Mouse (Mus musculus) kidney, postnatal 0 days (tissue): ENCODE data around the gene Aoc2. TPM values are rescaled to one million over a fixed set of nuclear protein-coding genes. Genes with fewer than 3 reads are reported as not detected.

ENCODE experiments used
- ATAC-seq: fragments of 200-750 bp; cut with Nextera tagmentation; replicated peaks from 2 replicates; pipeline ENCODE4 v1.8.0; 2017; ENCODE audit warnings: low read depth, moderate number of reproducible peaks, moderate TSS enrichment, moderate library complexity; ENCODE audit not compliant: low FRiP score
- DNase-seq: peaks from one replicate; pipeline ENCODE4 v3.0.0-alpha.2; 2016; ENCODE audit warnings: low spot score
- H3K27ac ChIP-seq: fragments of 300-500 bp; sonication (generic); 2 replicates; pipeline ENCODE4 v1.5.1; 2014; ENCODE audit warnings: mild to moderate bottlenecking
- H3K27me3 ChIP-seq: fragments of 300-500 bp; sonication (generic); 2 replicates; pipeline ENCODE4 v1.6.1; 2014; ENCODE audit warnings: low read length, mixed read lengths; ENCODE audit not compliant: insufficient read depth
- H3K36me3 ChIP-seq: fragments of 300-500 bp; sonication (generic); 2 replicates; pipeline ENCODE4 v1.6.1; 2014; ENCODE audit warnings: low read length, mixed read lengths; ENCODE audit not compliant: insufficient read depth
- H3K4me1 ChIP-seq: fragments of 300-500 bp; sonication (generic); replicated peaks from 2 replicates; pipeline ENCODE4 v1.6.1; 2014; ENCODE audit warnings: antibody characterized with exemption, low read length, mixed read lengths; ENCODE audit not compliant: insufficient read depth
- H3K4me2 ChIP-seq: fragments of 300-500 bp; sonication (generic); 2 replicates; pipeline ENCODE4 v1.6.1; 2014; ENCODE audit warnings: mild to moderate bottlenecking, low read length, moderate library complexity, mixed read lengths
- H3K4me3 ChIP-seq: fragments of 300-500 bp; sonication (generic); replicated peaks from 2 replicates; pipeline ENCODE4 v1.5.1; 2014; ENCODE audit warnings: low read depth, low read length
- H3K9ac ChIP-seq: fragments of 300-500 bp; sonication (generic); 2 replicates; pipeline ENCODE4 v1.6.1; 2014; ENCODE audit warnings: low read depth, low read length
- H3K9me3 ChIP-seq: fragments of 300-500 bp; sonication (generic); replicated peaks from 2 replicates; pipeline ENCODE4 v1.6.1; 2016; ENCODE audit warnings: low read length, inconsistent platforms, mixed read lengths
- CTCF ChIP-seq: IDR thresholded peaks from 2 replicates; pipeline ENCODE4 v1.5.1; 2016; ENCODE audit warnings: antibody characterized with exemption, low read depth, mild to moderate bottlenecking, moderate library complexity
- WGBS: fragments of 180-500 bp; shearing (Covaris S2); extraction: QIAGEN DNeasy Blood & Tissue Kit; methylation state at CpG from one replicate; pipeline ENCODE4 v1.1.7; 2014; 5-methylcytosine and 5-hydroxymethylcytosine counted together
- polyA plus RNA-seq: library from polyadenylated mRNA; unstranded; fragments of >200 nt; fragmentation: Nextera tagmentation; extraction: Ambion mirVana; gene quantifications from 2 replicates; pipeline ENCODE4 v1.2.1, GENCODE M21; 2015

The Aoc2 gene
- polyA plus RNA-seq, 1 experiment from 2014 or later: 0.58 TPM

DNA sequence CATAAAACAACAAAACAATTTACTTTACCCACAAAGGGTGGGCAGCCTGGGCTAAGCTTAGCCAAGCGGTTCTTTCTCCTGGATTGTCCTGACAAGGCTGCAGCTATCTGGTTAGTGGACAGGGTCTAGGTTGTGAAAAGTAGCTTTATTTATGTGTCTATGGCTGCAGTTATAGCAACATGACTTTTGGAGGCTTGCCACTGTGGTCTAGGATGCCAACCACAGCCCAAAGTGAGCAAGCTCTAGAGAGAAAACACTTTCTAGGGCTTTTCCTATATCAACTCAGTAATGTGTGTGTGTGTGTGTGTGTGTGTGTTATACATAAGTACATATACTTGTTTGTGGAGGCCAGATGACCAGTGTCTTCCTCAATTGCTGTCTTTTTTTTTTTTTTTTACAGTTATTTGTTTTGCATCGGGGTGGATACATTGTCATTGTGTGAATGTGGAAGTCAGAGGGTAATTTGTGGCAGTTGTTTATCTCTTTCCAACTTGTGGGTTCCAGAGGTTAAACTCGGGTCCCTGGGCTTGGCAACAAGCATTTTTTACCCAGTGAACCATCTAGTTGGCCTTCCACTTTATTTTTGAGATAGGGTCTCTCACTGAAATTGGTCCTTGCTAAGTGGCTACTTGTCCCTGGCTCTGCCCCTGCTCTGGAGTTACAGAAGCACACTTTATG, 32.8 kb downstream of the Aoc2 start:
- no peaks in the 10 kb centered on the region for H3K27me3 ChIP-seq
- no peak for TF ChIP-seq CTCF
- no peak for DNase-seq
- no peak overlapping the region for H3K4me2 ChIP-seq
- ATAC-seq: no peak
- H3K27ac ChIP-seq: no peak overlapping the region
- WGBS: 70% methylated on average over 3 of the region's 3 CpGs
- H3K4me1 ChIP-seq: 0 out of 2 replicates have a peak, but pooled peaks cover 13% of the 10 kb centered on the region
- H3K9ac ChIP-seq: no peak overlapping the region
- H3K9me3 ChIP-seq: no peaks in the 10 kb centered on the region
- H3K4me3 ChIP-seq: no peak overlapping the region
- H3K36me3 ChIP-seq: no peaks in the 10 kb centered on the region

DNA sequence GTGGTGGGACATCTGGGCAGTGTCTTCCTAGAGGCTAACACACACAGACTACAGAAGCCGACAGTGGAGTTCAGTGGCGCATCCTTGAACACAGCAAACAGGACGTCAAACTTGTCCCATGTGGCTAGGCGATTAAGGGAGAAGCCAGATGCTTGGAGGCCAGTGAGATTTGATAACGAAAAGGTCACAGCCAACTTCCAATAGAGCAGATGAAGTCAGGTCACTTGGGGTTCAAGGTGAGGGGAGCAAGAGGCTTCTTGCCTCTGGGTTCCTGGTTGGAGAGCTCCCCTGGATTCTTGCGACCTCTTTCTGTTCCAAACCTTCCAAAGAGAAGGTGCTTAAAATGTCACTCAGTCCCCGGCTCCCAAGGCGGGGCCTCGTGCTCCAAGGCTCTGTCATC, 34.9 kb downstream of the Aoc2 start:
- ATAC-seq: no peak
- no peak for TF ChIP-seq CTCF
- no peaks in the 10 kb centered on the region for H3K36me3 ChIP-seq
- no peak overlapping the region for H3K4me3 ChIP-seq
- 54% methylated on average over 9 of the region's 9 CpGs for WGBS
- H3K27ac ChIP-seq: peak overlapping the region; percentile 84
- H3K27me3 ChIP-seq: no peaks in the 10 kb centered on the region
- no peak overlapping the region for H3K4me2 ChIP-seq
- H3K9ac ChIP-seq: no peak overlapping the region
- no peak for DNase-seq
- no peaks in the 10 kb centered on the region for H3K9me3 ChIP-seq
- 0 out of 2 replicates have a peak, but pooled peaks cover 18% of the 10 kb centered on the region for H3K4me1 ChIP-seq

DNA sequence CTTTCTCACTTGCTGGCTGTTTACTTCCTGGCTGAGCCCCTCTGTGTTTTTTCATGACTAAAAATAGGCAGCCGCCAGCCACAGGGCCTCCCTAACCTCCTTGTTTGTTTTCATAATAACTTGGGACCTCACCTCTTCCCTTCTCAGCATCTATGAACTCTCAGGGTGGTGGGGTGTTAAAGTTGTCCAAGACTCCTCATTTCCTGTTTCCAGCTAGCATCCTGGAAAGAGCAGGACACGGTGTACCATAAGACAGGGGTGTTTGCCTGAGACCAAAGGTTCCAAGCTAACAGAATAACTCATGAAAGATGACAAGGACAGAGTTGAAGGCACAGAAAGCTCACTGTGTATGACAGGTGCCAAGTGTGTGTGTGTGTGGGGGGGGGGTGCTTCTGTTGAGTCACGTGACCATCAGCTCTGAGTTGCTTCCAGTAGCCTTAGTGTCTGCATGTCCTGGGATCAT, 35.8 kb downstream of the Aoc2 start:
- WGBS: 33% methylated on average over 3 of the region's 3 CpGs
- TF ChIP-seq CTCF: no peak
- Histone ChIP-seq H3K4me3 (no peak overlapping the region), H3K36me3 (no peaks in the 10 kb centered on the region), H3K9me3 (no peaks in the 10 kb centered on the region), H3K4me1 (0 out of 2 replicates have a peak, but pooled peaks cover 18% of the 10 kb centered on the region), H3K27me3 (no peaks in the 10 kb centered on the region), H3K4me2 (no peak overlapping the region), H3K9ac (no peak overlapping the region), H3K27ac (peak overlapping the region; percentile 84)
- ATAC-seq: peak; percentile 12; the same call in 1 of the 2 replicates
- peak; percentile 72 for DNase-seq

DNA sequence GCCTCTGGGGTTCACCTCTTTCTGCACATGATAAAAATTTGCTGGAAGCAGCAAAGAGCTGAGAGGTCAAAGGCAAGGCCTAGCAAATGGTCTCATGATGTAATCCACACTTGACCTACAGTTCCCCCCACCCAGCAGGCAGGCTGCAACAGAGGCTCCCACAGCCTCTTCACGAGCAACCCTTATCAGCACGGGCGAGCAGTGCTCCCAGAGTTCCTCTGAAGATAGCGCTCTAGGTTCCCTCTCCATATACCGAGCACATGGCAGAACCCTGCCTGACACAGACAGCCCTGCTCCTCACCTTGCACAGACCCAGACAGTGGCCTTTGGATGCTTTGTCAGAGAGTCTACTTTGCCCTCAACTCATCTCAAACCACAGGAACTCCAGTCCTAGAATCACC, 39.7 kb downstream of the Aoc2 start:
- Histone ChIP-seq H3K9ac (no peak overlapping the region), H3K4me2 (no peak overlapping the region), H3K36me3 (no peaks in the 10 kb centered on the region), H3K4me3 (no peak overlapping the region), H3K27me3 (no peaks in the 10 kb centered on the region), H3K9me3 (no peaks in the 10 kb centered on the region), H3K27ac (peak overlapping the region; percentile 66), H3K4me1 (0 out of 2 replicates have a peak, but pooled peaks cover 18% of the 10 kb centered on the region)
- peak; percentile 58 for ATAC-seq
- TF ChIP-seq CTCF: no peak
- no peak for DNase-seq
- WGBS: 86% methylated on average over 5 of the region's 5 CpGs

DNA sequence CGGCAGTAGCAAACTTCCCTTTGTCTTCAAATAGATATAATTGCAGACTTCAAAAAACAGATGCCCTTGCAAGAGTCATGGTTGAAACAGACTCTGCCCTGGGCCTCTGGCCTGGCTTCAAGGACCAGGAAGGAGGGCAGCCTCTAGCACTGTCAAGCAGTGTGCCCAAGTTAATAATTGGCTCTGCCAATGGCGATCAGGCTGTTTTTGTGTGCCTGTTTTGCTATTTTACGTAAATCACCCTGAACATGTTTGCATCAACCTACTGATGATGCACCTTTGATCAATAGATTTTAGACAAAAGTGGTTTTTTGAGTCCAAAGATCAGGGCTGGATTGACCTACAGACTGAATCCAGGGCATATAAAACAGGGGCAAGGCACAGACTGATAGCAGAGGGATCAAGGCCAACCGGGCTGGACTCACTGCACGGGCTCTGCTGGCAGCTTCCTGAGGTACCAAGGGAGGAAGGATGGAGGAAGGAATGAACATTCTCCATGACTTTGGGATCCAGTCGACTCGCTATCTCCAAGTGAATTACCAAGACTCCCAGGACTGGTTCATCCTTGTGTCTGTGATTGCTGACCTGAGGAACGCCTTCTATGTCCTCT, 42.6 kb downstream of the Aoc2 start, which contains the start of gene G6pc:
G6pc (plus strand) TSS at position 236 of the 610 bp plus-strand sequence.
- 80% methylated on average over 8 of the region's 8 CpGs for WGBS
- H3K4me3 ChIP-seq: no peak within 1 kb of the TSS
- H3K4me2 ChIP-seq: 0 out of 2 replicates have a peak within 1 kb of the TSS, but pooled peaks have one; percentile 8
- no peak for TF ChIP-seq CTCF
- no peaks in the 10 kb centered on the region for H3K9me3 ChIP-seq
- no peaks in the 10 kb centered on the region for H3K36me3 ChIP-seq
- no peaks in the 10 kb centered on the region for H3K27me3 ChIP-seq
- no peak within 1 kb of the TSS for H3K9ac ChIP-seq
- ATAC-seq (no peak), DNase-seq (no peak)
- peak within 1 kb of the TSS; percentile 2; the same call in 1 of the 2 replicates for H3K27ac ChIP-seq
- 0 out of 2 replicates have a peak, but pooled peaks cover 5% of the 10 kb centered on the region for H3K4me1 ChIP-seq

DNA sequence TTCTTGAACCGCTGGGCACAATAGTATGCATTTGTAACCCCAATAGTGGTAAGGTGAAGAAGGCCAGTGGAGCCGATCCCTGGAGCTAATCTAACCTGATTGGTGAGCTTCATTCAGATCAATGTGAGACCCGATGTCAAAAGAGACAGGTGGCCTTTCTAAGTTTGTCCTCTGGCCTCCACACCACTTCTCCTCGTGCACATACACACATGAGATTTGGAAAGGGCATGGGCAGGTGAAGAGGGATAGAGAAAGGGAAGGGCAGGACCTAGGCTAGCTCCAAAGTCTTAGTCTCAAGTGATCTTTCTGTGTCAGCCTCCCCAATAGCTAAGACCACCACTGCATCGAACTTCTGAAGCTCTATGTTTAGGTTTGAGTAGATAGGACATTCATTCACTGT, 45.3 kb downstream of the Aoc2 start:
- WGBS: 76% methylated on average over 5 of the region's 5 CpGs
- Histone ChIP-seq H3K27me3 (no peaks in the 10 kb centered on the region), H3K9ac (no peak overlapping the region), H3K4me1 (no peaks in the 10 kb centered on the region), H3K27ac (no peak overlapping the region), H3K4me3 (no peak overlapping the region), H3K9me3 (no peaks in the 10 kb centered on the region), H3K4me2 (no peak overlapping the region), H3K36me3 (no peaks in the 10 kb centered on the region)
- DNase-seq (no peak), ATAC-seq (no peak)
- TF ChIP-seq CTCF: no peak
